Mouse (Mus musculus) adrenal gland, adult 2 months (tissue): Measurements from ENCODE around the gene Eps8. TPM values are rescaled to one million over a fixed set of nuclear protein-coding genes. Genes with fewer than 3 reads are reported as not detected.
A peak's percentile ranks its signal among the peaks of the same experiment; 100 is the strongest.

Source experiments
- DNase-seq: peaks from one replicate; pipeline ENCODE4 v3.0.0; 2021
- polyA plus RNA-seq: library from polyadenylated mRNA; depleted of rRNA; stranded (reverse); fragments of >200 nt; gene quantifications from 2 replicates; pipeline ENCODE4 v1.2.3, GENCODE M21; 2012
- total RNA-seq, 2 experiments: library from RNA; stranded (reverse); gene quantifications; 2 replicates each; pipeline ENCODE4 v1.2.3; 2021

Eps8 gene
- total and polyA plus RNA-seq, 3 experiments, result 18.8 to 51.5 (median 22.1) TPM

- DNase-seq, result no peak
Measured at GRCm38 (mm10) chr6:137514872-137515271, 139.8 kb downstream of the Eps8 start.

GRCm38 (mm10) chr6:137512753-137513152 is 141.9 kb downstream of the Eps8 start:
- DNase-seq, result no peak

GRCm38 (mm10) chr6:137509341-137510045 is 145.2 kb downstream of the Eps8 start:
- DNase-seq, result peak; percentile 59

GRCm38 (mm10) chr6:137508936-137509335 is 145.7 kb downstream of the Eps8 start:
- no peak for DNase-seq

- DNase-seq, result peak; percentile 65
Measured at GRCm38 (mm10) chr6:137506563-137506962, 148.1 kb downstream of the Eps8 start.

- DNase-seq, result no peak
Measured at GRCm38 (mm10) chr6:137505555-137506227, 149.0 kb downstream of the Eps8 start.

- no peak for DNase-seq
Measured at GRCm38 (mm10) chr6:137504052-137504451, 150.6 kb downstream of the Eps8 start.

- no peak for DNase-seq
Measured at GRCm38 (mm10) chr6:137503462-137503861, 151.2 kb downstream of the Eps8 start.

GRCm38 (mm10) chr6:137503009-137503408 is 151.7 kb downstream of the Eps8 start:
- no peak for DNase-seq

GRCm38 (mm10) chr6:137498781-137499180 is 155.9 kb downstream of the Eps8 start:
- no peak for DNase-seq

GRCm38 (mm10) chr6:137497208-137497835 is 157.4 kb downstream of the Eps8 start:
- no peak for DNase-seq

- DNase-seq, result no peak
Measured at GRCm38 (mm10) chr6:137496562-137496961, 158.1 kb downstream of the Eps8 start.

GRCm38 (mm10) chr6:137495233-137495632 is 159.4 kb downstream of the Eps8 start:
- no peak for DNase-seq

GRCm38 (mm10) chr6:137494801-137495200 is 159.9 kb downstream of the Eps8 start:
- DNase-seq, result no peak

- DNase-seq, result no peak
Measured at GRCm38 (mm10) chr6:137494136-137494475, 160.6 kb downstream of the Eps8 start.

- DNase-seq, result no peak
Measured at GRCm38 (mm10) chr6:137493211-137494135, 161.2 kb downstream of the Eps8 start.

GRCm38 (mm10) chr6:137492582-137492981 is 162.1 kb downstream of the Eps8 start:
- peak; percentile 21 for DNase-seq

- no peak for DNase-seq
Measured at GRCm38 (mm10) chr6:137491659-137492058, 163.0 kb downstream of the Eps8 start.

- DNase-seq, result no peak
Measured at GRCm38 (mm10) chr6:137490115-137490514, 164.6 kb downstream of the Eps8 start.

GRCm38 (mm10) chr6:137487443-137487842 is 167.2 kb downstream of the Eps8 start:
- DNase-seq, result peak; percentile 24

- DNase-seq, result no peak
Measured at GRCm38 (mm10) chr6:137482891-137483290, 171.8 kb downstream of the Eps8 start.

- peak; percentile 38 for DNase-seq
Measured at GRCm38 (mm10) chr6:137475695-137476094, 179.0 kb downstream of the Eps8 start.
